Mouse (Mus musculus) lung, postnatal 14 days (tissue): ENCODE results near the gene Tgm4.

Experiments
- DNase-seq: peaks from one replicate; pipeline ENCODE4 v3.0.0; 2021

Tgm4 gene

GRCm38 (mm10) chr9:123109188-123109587 lies 74.7 kb downstream of the Tgm4 start:
- DNase-seq = no peak

- no peak for DNase-seq
These were observed 77.3 kb downstream of the Tgm4 start for GRCm38 (mm10) chr9:123111751-123112221.

- peak; percentile 85 for DNase-seq
These were observed 78.4 kb downstream of the Tgm4 start, which contains the start of the genes Zdhhc3 and Exosc7 for GRCm38 (mm10) chr9:123112805-123113521. Gene Zdhhc3 (minus strand): TSS chr9:123113205. Gene Exosc7 (plus strand): TSS chr9:123113215.

GRCm38 (mm10) chr9:123113931-123114330 lies 79.4 kb downstream of the Tgm4 start:
- DNase-seq = no peak

GRCm38 (mm10) chr9:123115566-123115965 lies 81.0 kb downstream of the Tgm4 start:
- no peak for DNase-seq
